Mouse (Mus musculus) stomach, embryonic 14.5 days (tissue): ENCODE data around the gene Mtnr1a. TPM values are rescaled to one million over a fixed set of nuclear protein-coding genes. Genes with fewer than 3 reads are reported as not detected.

Experiments
- ATAC-seq: fragments of 200-750 bp; cut with Nextera tagmentation; 2 replicates; pipeline ENCODE4 v1.8.0; 2017; ENCODE audit warnings: low read depth, moderate TSS enrichment; ENCODE audit not compliant: insufficient number of reproducible peaks, insufficient read depth, low FRiP score
- H3K27ac ChIP-seq: fragments of 300-500 bp; sonication (generic); 2 replicates; pipeline ENCODE4 v1.5.1; 2014; ENCODE audit warnings: mild to moderate bottlenecking, low read length, moderate library complexity, mixed read lengths
- H3K27me3 ChIP-seq: fragments of 300-500 bp; sonication (generic); 2 replicates; pipeline ENCODE4 v1.6.1; 2014; ENCODE audit warnings: low read length, control low read depth, mixed read lengths; ENCODE audit not compliant: control insufficient read depth, insufficient read depth
- H3K36me3 ChIP-seq: fragments of 300-500 bp; sonication (generic); 2 replicates; pipeline ENCODE4 v1.6.1; 2014; ENCODE audit warnings: mild to moderate bottlenecking, control low read depth, low read length, moderate library complexity, mixed read lengths; ENCODE audit not compliant: control insufficient read depth, insufficient read depth
- H3K4me1 ChIP-seq: fragments of 300-500 bp; sonication (generic); 2 replicates; pipeline ENCODE4 v1.6.1; 2014; ENCODE audit warnings: low read length, control low read depth, mixed read lengths; ENCODE audit not compliant: control insufficient read depth, insufficient read depth
- H3K4me2 ChIP-seq: fragments of 300-500 bp; sonication (generic); replicated peaks from 2 replicates; pipeline ENCODE4 v1.6.1; 2014; ENCODE audit warnings: low read depth, low read length, control low read depth
- H3K4me3 ChIP-seq: fragments of 300-500 bp; sonication (generic); 2 replicates; pipeline ENCODE4 v1.5.1; 2014; ENCODE audit warnings: low read depth, low read length, control low read depth
- H3K9ac ChIP-seq: fragments of 300-500 bp; sonication (generic); replicated peaks from 2 replicates; pipeline ENCODE4 v1.6.1; 2014; ENCODE audit warnings: low read depth, mild to moderate bottlenecking, control low read depth, low read length, moderate library complexity, mixed read lengths
- H3K9me3 ChIP-seq: fragments of 300-500 bp; sonication (generic); 2 replicates; pipeline ENCODE4 v1.6.1; 2016; ENCODE audit warnings: low read depth, low read length, control low read depth; ENCODE audit not compliant: control insufficient read depth
- WGBS: fragments of 180-500 bp; shearing (Covaris S2); extraction: QIAGEN DNeasy Blood & Tissue Kit; methylation state at CpG from one replicate; pipeline ENCODE4 v1.1.7; 2014; 5-methylcytosine and 5-hydroxymethylcytosine counted together
- polyA plus RNA-seq: library from polyadenylated mRNA; unstranded; fragments of >200 nt; fragmentation: Nextera tagmentation; extraction: Ambion mirVana; gene quantifications from 2 replicates; pipeline ENCODE4 v1.2.1, GENCODE M21; 2014

The Mtnr1a gene
- 0.15 TPM in 1 of 2 replicates, not detected in the other for polyA plus RNA-seq

DNA sequence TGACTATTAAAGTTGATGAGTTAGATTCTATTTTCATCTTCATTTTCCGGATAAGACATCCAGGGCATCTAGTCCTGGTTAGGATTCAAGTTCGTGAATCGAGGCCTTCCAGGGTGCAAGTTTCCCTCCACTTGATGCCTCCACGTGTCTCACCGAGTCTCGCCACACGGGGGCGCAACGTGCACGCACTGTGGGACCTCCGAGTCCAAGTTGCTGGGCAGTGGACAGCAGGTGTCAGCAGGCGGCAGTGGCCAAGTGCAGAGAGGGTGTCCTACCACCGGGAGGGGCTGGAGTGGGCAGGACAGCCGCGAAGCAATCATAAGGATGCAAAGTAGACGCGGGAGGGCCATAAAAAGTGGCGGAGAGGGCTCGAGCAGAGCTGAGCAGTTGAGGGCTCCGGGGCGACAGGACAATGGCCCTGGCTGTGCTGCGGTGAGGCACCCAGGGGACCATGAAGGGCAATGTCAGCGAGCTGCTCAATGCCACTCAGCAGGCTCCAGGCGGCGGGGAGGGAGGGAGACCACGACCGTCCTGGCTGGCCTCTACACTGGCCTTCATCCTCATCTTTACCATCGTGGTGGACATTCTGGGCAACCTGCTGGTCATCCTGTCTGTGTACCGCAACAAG lies at the start of gene Mtnr1a:
Mtnr1a (plus strand) TSS at position 379 of the 628 bp plus-strand sequence.
- peak; percentile 86 for ATAC-seq
- Histone ChIP-seq H3K27ac (no peak within 1 kb of the TSS), H3K36me3 (no peaks in the 10 kb centered on the region), H3K4me2 (peak within 1 kb of the TSS; percentile 53), H3K4me1 (no peaks in the 10 kb centered on the region), H3K9ac (no peak within 1 kb of the TSS), H3K4me3 (peak within 1 kb of the TSS; percentile 21; the same call in 1 of the 2 replicates), H3K9me3 (no peaks in the 10 kb centered on the region), H3K27me3 (no peaks in the 10 kb centered on the region)
- WGBS: 9% methylated on average over 29 of the region's 29 CpGs

DNA sequence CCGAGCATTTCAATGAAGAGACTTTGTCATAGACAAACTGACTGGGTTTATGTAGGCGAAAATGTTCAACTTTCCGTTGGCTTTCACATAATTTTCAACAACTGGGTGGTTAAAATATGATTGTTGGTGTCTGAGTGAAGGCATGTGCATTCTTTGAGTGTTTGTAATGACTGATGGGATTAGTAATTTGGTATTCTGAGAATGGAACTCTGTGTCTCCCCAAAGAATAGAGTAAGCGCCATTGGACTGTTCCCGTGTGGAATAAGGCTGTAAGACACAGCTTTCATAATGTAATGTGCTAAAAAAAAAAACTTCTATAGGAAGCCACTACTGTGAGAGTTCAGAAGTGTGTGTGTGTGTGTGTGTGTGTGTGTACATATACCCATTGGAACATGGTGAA lies 49.7 kb upstream of the Mtnr1a start:
- Histone ChIP-seq H3K4me3 (no peak overlapping the region), H3K9me3 (no peaks in the 10 kb centered on the region), H3K27ac (no peak overlapping the region), H3K4me2 (no peak overlapping the region), H3K9ac (no peak overlapping the region), H3K36me3 (peaks cover 65% of the 10 kb centered on the region), H3K4me1 (no peaks in the 10 kb centered on the region), H3K27me3 (no peaks in the 10 kb centered on the region)
- WGBS: 79% methylated on average over 5 of the region's 5 CpGs
- no peak for ATAC-seq

- Histone ChIP-seq H3K4me3 (no peak overlapping the region), H3K27ac (no peak overlapping the region), H3K4me1 (no peaks in the 10 kb centered on the region), H3K9me3 (0 out of 2 replicates have a peak, but pooled peaks cover 4% of the 10 kb centered on the region), H3K9ac (no peak overlapping the region), H3K36me3 (peaks cover 72% of the 10 kb centered on the region), H3K4me2 (no peak overlapping the region), H3K27me3 (no peaks in the 10 kb centered on the region)
- no peak for ATAC-seq
- WGBS: 92% methylated on average over 5 of the region's 5 CpGs
Measured at GRCm38 (mm10) chr8:45021171-45021570, 47.8 kb upstream of the Mtnr1a start.

DNA sequence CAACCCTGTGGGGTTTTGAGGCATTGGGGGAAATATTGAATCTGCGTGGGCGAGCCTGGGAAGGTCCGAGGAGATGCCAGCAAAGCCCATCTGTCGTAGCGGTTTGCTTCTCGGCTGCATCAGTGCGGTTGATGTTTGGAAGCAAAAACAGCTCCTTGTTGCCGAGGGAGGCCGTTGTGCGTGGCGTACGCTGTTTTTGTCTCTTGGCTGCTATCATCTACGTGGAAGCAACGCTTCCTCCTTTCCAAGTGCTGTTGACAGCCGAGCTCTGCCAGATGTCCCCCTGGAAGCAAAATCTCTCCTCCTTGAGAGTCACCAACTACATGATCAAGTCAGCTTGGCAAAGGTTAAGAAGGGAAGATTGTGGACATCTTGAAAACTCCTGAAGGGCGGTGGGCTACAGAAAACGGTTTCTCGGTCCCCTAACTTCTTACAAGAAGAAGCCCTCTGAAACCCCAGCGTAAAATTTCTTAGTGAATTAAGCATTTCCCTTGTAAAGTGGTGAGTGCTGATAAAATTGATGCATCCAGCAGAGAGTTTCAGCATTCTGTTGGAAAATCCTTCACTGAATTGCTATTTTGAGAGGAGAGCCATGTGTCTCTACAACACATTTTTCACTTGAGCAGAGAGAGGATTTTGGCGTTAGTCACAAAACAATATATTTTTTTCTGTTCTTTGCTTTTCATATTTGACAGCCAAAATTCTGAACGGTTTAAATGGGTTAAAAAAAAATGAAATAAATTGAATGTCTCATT lies 46.8 kb upstream of the Mtnr1a start:
- Histone ChIP-seq H3K4me2 (no peak overlapping the region), H3K9me3 (0 out of 2 replicates have a peak, but pooled peaks cover 4% of the 10 kb centered on the region), H3K4me1 (no peaks in the 10 kb centered on the region), H3K27ac (no peak overlapping the region), H3K27me3 (no peaks in the 10 kb centered on the region), H3K9ac (no peak overlapping the region), H3K36me3 (peaks cover 76% of the 10 kb centered on the region), H3K4me3 (no peak overlapping the region)
- 87% methylated on average over 21 of the region's 21 CpGs for WGBS
- no peak for ATAC-seq

- Histone ChIP-seq H3K4me3 (no peak overlapping the region), H3K27ac (no peak overlapping the region), H3K36me3 (peaks cover 87% of the 10 kb centered on the region), H3K9ac (no peak overlapping the region), H3K4me1 (no peaks in the 10 kb centered on the region), H3K9me3 (0 out of 2 replicates have a peak, but pooled peaks cover 4% of the 10 kb centered on the region), H3K27me3 (no peaks in the 10 kb centered on the region), H3K4me2 (no peak overlapping the region)
- WGBS: 72% methylated on average over 6 of the region's 6 CpGs
- no peak for ATAC-seq
Measured at GRCm38 (mm10) chr8:45028081-45028497, 40.8 kb upstream of the Mtnr1a start.

- Histone ChIP-seq H3K9me3 (peaks cover 4% of the 10 kb centered on the region; the same call in 1 of the 2 replicates), H3K4me2 (no peak overlapping the region), H3K9ac (no peak overlapping the region), H3K4me3 (no peak overlapping the region), H3K4me1 (no peaks in the 10 kb centered on the region), H3K36me3 (peaks cover 82% of the 10 kb centered on the region), H3K27me3 (no peaks in the 10 kb centered on the region), H3K27ac (no peak overlapping the region)
- no peak for ATAC-seq
- 78% methylated on average over 15 of the region's 15 CpGs for WGBS
Measured at GRCm38 (mm10) chr8:45038350-45038749, 30.6 kb upstream of the Mtnr1a start.

- Histone ChIP-seq H3K27ac (no peak overlapping the region), H3K9ac (no peak overlapping the region), H3K4me3 (no peak overlapping the region), H3K27me3 (no peaks in the 10 kb centered on the region), H3K4me1 (no peaks in the 10 kb centered on the region), H3K4me2 (no peak overlapping the region), H3K9me3 (peaks cover 4% of the 10 kb centered on the region; the same call in 1 of the 2 replicates), H3K36me3 (peaks cover 65% of the 10 kb centered on the region)
- ATAC-seq: no peak
- 96% methylated on average over 26 of the region's 26 CpGs for WGBS
Measured at GRCm38 (mm10) chr8:45044160-45044559, 24.8 kb upstream of the Mtnr1a start.

DNA sequence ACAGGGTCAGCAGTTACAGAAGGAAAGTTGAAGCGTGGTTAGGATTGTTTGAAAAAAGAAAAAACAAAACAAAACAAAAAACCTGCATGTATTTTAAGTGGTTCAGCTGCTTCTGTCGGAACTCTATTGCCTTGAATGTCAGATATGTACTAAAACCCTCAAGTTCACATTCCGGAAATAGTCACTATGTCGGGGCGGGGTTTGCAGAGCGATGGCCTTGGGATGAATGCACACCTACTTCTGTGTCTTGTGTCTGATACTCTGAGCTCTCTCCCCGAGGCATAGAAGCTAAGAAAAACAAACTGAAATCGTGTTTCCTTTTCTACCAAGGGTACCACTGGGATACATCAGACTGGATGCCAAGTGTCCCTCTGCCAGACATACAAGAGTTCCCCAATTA lies 18.5 kb upstream of the Mtnr1a start:
- no peak for ATAC-seq

More for the DNA sequence above, 18.5 kb upstream of the Mtnr1a start:
- no peak overlapping the region for H3K9ac ChIP-seq
- H3K27me3 ChIP-seq: no peaks in the 10 kb centered on the region
- H3K4me2 ChIP-seq: no peak overlapping the region
- peaks cover 22% of the 10 kb centered on the region for H3K36me3 ChIP-seq
- H3K9me3 ChIP-seq: no peaks in the 10 kb centered on the region
- no peak overlapping the region for H3K4me3 ChIP-seq
- no peak overlapping the region for H3K27ac ChIP-seq
- no peaks in the 10 kb centered on the region for H3K4me1 ChIP-seq
- WGBS: 89% methylated on average over 8 of the region's 8 CpGs
